Comparison of ENCODE assay signal across 17 mouse cellular contexts in genomic region chr5:89945660-89945925, GRCm38 (mm10).
"Had no signal": no experiment of that assay in that cellular context is flagged by ENCODE, and none has a peak within 500 bp of the region (broad histone marks: within the 10 kb centered on the region; RNA-seq: fewer than 3 reads in every experiment).

No protein-coding gene starts in this region.

- H3K4me3 ChIP-seq: left cerebral cortex, adult 2 months; limb, embryonic 15.5 days; liver, embryonic 12.5 days; liver, embryonic 15.5 days; lung, embryonic 15.5 days; megakaryocyte, embryonic 14.5 days had no signal

- H3K9me3 ChIP-seq: limb, embryonic 15.5 days; liver, embryonic 12.5 days; liver, embryonic 15.5 days; lung, embryonic 15.5 days; megakaryocyte, embryonic 14.5 days had no signal

- H3K36me3 ChIP-seq: limb, embryonic 15.5 days; liver, embryonic 12.5 days; liver, embryonic 15.5 days; lung, embryonic 15.5 days had no signal

- H3K9ac ChIP-seq: limb, embryonic 15.5 days; liver, embryonic 12.5 days; liver, embryonic 15.5 days; lung, embryonic 15.5 days had no signal

- H3K4me2 ChIP-seq: limb, embryonic 15.5 days; liver, embryonic 12.5 days; liver, embryonic 15.5 days; lung, embryonic 15.5 days; midbrain, embryonic 11.5 days had no signal

- H3K27ac ChIP-seq: left cerebral cortex, adult 2 months; limb, embryonic 15.5 days; liver, embryonic 12.5 days; liver, embryonic 15.5 days; lung, embryonic 15.5 days had no signal

- DNase-seq: kidney, adult 18-20 months; kidney, adult 9 months; kidney, postnatal 14 days; kidney, postnatal 4 days; layer of hippocampus, postnatal 36 days; lung, adult 18-20 months; lung, postnatal 10 days; lung, postnatal 36 days; thymus, adult 18-20 months; thymus, postnatal 36 days had no signal

- H3K27me3 ChIP-seq: limb, embryonic 15.5 days; liver, embryonic 12.5 days; liver, embryonic 15.5 days; lung, embryonic 15.5 days had no signal

- ATAC-seq: liver, embryonic 12.5 days had no signal

- H3K4me1 ChIP-seq: liver, embryonic 12.5 days; liver, embryonic 15.5 days; lung, embryonic 15.5 days; megakaryocyte, embryonic 14.5 days had no signal
